Mouse (Mus musculus): ENCODE results near the gene Lingo3. TPM values are rescaled to one million over a fixed set of nuclear protein-coding genes. Genes with fewer than 3 reads are reported as not detected.
"Not testable (repeated sequence)": the region's sequence is repeated elsewhere in the genome, so short reads cannot be mapped to it uniquely, and the experiment has no call there.

Gene Lingo3
- polyA plus RNA-seq, 1 experiment from 2014 or later = 0.10 TPM

DNA sequence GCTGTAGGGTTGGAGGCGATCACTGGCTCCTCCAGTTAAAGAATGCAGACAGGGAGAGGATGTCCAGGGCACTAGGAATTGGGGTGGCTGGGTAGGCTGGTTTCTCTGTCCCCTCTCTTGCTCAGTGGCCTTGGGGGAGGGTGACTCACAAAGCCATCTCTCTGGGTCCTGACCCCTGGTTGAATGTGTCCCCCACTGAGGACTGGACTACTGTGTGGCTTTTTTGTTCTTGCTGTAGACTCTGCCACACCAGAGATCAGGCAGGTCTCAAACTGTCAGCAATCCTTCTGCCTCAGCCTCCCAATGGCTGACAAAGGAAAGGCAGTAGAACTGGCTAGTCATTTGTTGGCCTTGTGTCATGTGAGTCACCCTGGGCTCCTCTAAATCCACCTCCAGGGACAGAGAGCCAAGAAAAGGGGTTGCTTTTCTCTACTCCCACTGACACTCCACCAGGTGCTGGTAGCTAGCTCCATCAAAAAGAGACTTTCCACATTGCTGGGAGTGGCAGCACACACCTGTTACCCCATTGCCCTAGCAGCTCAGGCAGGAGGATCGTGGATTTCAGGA lies 5.4 kb downstream of the Lingo3 start:
- ATAC-seq = no peak
- Histone ChIP-seq H3K4me2 (ENCODE audit: low read depth, low read length) (no peak overlapping the region), H3K9ac (ENCODE audit: low read depth, low read length) (no peak overlapping the region), H3K27ac (ENCODE audit: low read length) (no peak overlapping the region), H3K36me3 (ENCODE audit: control insufficient read depth, insufficient read depth, low read length) (no peaks in the 10 kb centered on the region), H3K9me3 (ENCODE audit: control insufficient read depth, low read length) (no peaks in the 10 kb centered on the region), H3K4me1 (ENCODE audit: control insufficient read depth, insufficient read depth, low read length) (no peaks in the 10 kb centered on the region), H3K27me3 (replicated peaks; ENCODE audit: control insufficient read depth, insufficient read depth, low read length) (peaks cover 52% of the 10 kb centered on the region), H3K4me3 (ENCODE audit: low read length) (no peak overlapping the region)
- 59% methylated on average over 2 of the region's 2 CpGs for WGBS

- no peaks in the 10 kb centered on the region for H3K9me3 ChIP-seq (ENCODE audit: control insufficient read depth, low read length)
- no peak overlapping the region for H3K27ac ChIP-seq (ENCODE audit: low read length)
- no peak overlapping the region for H3K4me3 ChIP-seq (ENCODE audit: low read length)
- no peak overlapping the region for H3K9ac ChIP-seq (ENCODE audit: low read depth, low read length)
- no peaks in the 10 kb centered on the region for H3K36me3 ChIP-seq (ENCODE audit: control insufficient read depth, insufficient read depth, low read length)
- peaks cover 47% of the 10 kb centered on the region for H3K27me3 ChIP-seq (replicated peaks; ENCODE audit: control insufficient read depth, insufficient read depth, low read length)
- 26% methylated on average over 2 of the region's 2 CpGs for WGBS
- H3K4me2 ChIP-seq (ENCODE audit: low read depth, low read length) = no peak overlapping the region
- ATAC-seq = no peak
- no peaks in the 10 kb centered on the region for H3K4me1 ChIP-seq (ENCODE audit: control insufficient read depth, insufficient read depth, low read length)
These were observed 6.0 kb downstream of the Lingo3 start for GRCm38 (mm10) chr10:80837827-80838226.

- peaks cover 39% of the 10 kb centered on the region for H3K27me3 ChIP-seq (replicated peaks; ENCODE audit: control insufficient read depth, insufficient read depth, low read length)
- no peak for ATAC-seq
- H3K4me3 ChIP-seq (ENCODE audit: low read length) = no peak overlapping the region
- H3K4me1 ChIP-seq (ENCODE audit: control insufficient read depth, insufficient read depth, low read length) = no peaks in the 10 kb centered on the region
- H3K27ac ChIP-seq (ENCODE audit: low read length) = no peak overlapping the region
- no peaks in the 10 kb centered on the region for H3K9me3 ChIP-seq (ENCODE audit: control insufficient read depth, low read length)
- no peaks in the 10 kb centered on the region for H3K36me3 ChIP-seq (ENCODE audit: control insufficient read depth, insufficient read depth, low read length)
- H3K9ac ChIP-seq (ENCODE audit: low read depth, low read length) = no peak overlapping the region
- WGBS = 46% methylated on average over 7 of the region's 7 CpGs
- H3K4me2 ChIP-seq (ENCODE audit: low read depth, low read length) = no peak overlapping the region
These were observed 6.9 kb downstream of the Lingo3 start for GRCm38 (mm10) chr10:80836949-80837379.

DNA sequence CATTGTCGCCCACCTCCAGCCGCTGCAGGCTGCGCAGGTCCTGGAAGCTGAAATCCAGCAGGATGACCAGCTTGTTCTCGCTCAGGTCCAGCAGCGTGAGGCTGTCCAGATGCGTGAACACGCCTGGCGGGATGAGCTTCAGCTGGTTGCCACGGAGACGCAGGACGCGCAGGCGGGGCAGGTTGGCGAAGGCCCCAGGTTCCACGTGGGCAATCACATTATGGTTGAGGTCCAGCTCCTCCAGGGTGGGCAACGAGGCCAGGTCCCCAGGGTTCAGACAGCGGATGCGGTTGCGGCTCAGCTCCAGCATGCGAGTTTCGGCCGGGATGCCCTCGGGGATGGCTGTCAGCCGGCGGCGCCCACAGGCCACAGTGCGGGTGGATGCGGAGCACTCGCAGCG lies 8.2 kb downstream of the Lingo3 start:
- ATAC-seq = no peak
- H3K27me3 ChIP-seq (replicated peaks; ENCODE audit: control insufficient read depth, insufficient read depth, low read length) = peaks cover 35% of the 10 kb centered on the region
- no peaks in the 10 kb centered on the region for H3K9me3 ChIP-seq (ENCODE audit: control insufficient read depth, low read length)
- no peak overlapping the region for H3K4me2 ChIP-seq (ENCODE audit: low read depth, low read length)
- H3K36me3 ChIP-seq (ENCODE audit: control insufficient read depth, insufficient read depth, low read length) = no peaks in the 10 kb centered on the region
- H3K4me3 ChIP-seq (ENCODE audit: low read length) = no peak overlapping the region
- H3K4me1 ChIP-seq (ENCODE audit: control insufficient read depth, insufficient read depth, low read length) = peaks cover 5% of the 10 kb centered on the region
- H3K9ac ChIP-seq (ENCODE audit: low read depth, low read length) = no peak overlapping the region
- H3K27ac ChIP-seq (ENCODE audit: low read length) = no peak overlapping the region
- 47% methylated on average over 30 of the region's 30 CpGs for WGBS

DNA sequence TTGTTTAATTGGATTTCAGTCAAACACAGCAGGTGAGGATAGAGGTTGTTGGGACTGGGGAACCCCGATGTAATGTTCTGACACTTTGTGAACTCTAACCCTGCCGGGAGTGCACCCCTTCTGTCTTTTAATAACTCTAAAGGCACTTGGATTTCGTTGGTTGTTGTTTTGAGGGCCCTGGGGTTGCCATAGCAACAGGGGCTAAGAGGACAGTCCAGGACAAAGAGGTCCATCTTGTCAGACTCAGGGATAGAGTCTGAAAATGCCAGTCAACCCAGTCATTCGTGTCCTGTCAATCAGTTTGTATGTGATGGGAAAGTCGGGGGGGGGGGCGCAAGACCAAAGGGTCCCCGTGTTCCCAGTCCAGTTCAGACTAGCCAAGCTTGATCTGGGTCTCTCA lies 11.0 kb downstream of the Lingo3 start:
- peaks cover 4% of the 10 kb centered on the region; the same call in 1 of the 2 replicates for H3K36me3 ChIP-seq (ENCODE audit: control insufficient read depth, insufficient read depth, low read length)
- ATAC-seq = no peak
- H3K27ac ChIP-seq (ENCODE audit: low read length) = no peak overlapping the region
- no peaks in the 10 kb centered on the region for H3K9me3 ChIP-seq (ENCODE audit: control insufficient read depth, low read length)
- no peak overlapping the region for H3K9ac ChIP-seq (ENCODE audit: low read depth, low read length)
- 77% methylated on average over 7 of the region's 7 CpGs for WGBS
- no peak overlapping the region for H3K4me2 ChIP-seq (ENCODE audit: low read depth, low read length)
- H3K4me3 ChIP-seq (ENCODE audit: low read length) = no peak overlapping the region
- H3K27me3 ChIP-seq (replicated peaks; ENCODE audit: control insufficient read depth, insufficient read depth, low read length) = peaks cover 35% of the 10 kb centered on the region
- H3K4me1 ChIP-seq (ENCODE audit: control insufficient read depth, insufficient read depth, low read length) = peaks cover 24% of the 10 kb centered on the region

- peak overlapping the region; percentile 27 for H3K27ac ChIP-seq (ENCODE audit: low read length)
- peak; percentile 8 for ATAC-seq
These were observed 12.7 kb downstream of the Lingo3 start for GRCm38 (mm10) chr10:80831136-80831535.

GRCm38 (mm10) chr10:80829359-80830278 lies 14.2 kb downstream of the Lingo3 start:
- no peak overlapping the region for H3K27ac ChIP-seq (ENCODE audit: low read length)
- H3K9me3 ChIP-seq (ENCODE audit: control insufficient read depth, low read length) = no peaks in the 10 kb centered on the region
- peaks cover 13% of the 10 kb centered on the region for H3K27me3 ChIP-seq (replicated peaks; ENCODE audit: control insufficient read depth, insufficient read depth, low read length)
- H3K4me3 ChIP-seq (ENCODE audit: low read length) = no peak overlapping the region
- H3K4me2 ChIP-seq (ENCODE audit: low read depth, low read length) = no peak overlapping the region
- H3K9ac ChIP-seq (ENCODE audit: low read depth, low read length) = no peak overlapping the region
- WGBS = 64% methylated on average over 1 of the region's 1 CpGs
- no peak for ATAC-seq
- H3K4me1 ChIP-seq (ENCODE audit: control insufficient read depth, insufficient read depth, low read length) = peaks cover 26% of the 10 kb centered on the region
- H3K36me3 ChIP-seq (ENCODE audit: control insufficient read depth, insufficient read depth, low read length) = peaks cover 4% of the 10 kb centered on the region; the same call in 1 of the 2 replicates

More at GRCm38 (mm10) chr10:80831136-80831535, 12.7 kb downstream of the Lingo3 start:
- Histone ChIP-seq H3K36me3 (ENCODE audit: control insufficient read depth, insufficient read depth, low read length) (peaks cover 4% of the 10 kb centered on the region; the same call in 1 of the 2 replicates), H3K4me2 (ENCODE audit: low read depth, low read length) (peak overlapping the region; percentile 23; the same call in 1 of the 2 replicates), H3K4me1 (ENCODE audit: control insufficient read depth, insufficient read depth, low read length) (peaks cover 26% of the 10 kb centered on the region), H3K4me3 (ENCODE audit: low read length) (no peak overlapping the region), H3K9ac (ENCODE audit: low read depth, low read length) (no peak overlapping the region), H3K27me3 (replicated peaks; ENCODE audit: control insufficient read depth, insufficient read depth, low read length) (peaks cover 28% of the 10 kb centered on the region), H3K9me3 (ENCODE audit: control insufficient read depth, low read length) (no peaks in the 10 kb centered on the region)
- WGBS = 3% methylated on average over 9 of the region's 9 CpGs

- not testable (repeated sequence) for ATAC-seq; H3K27ac ChIP-seq (ENCODE audit: low read length); H3K27me3 ChIP-seq (replicated peaks; ENCODE audit: control insufficient read depth, insufficient read depth, low read length); H3K9ac ChIP-seq (ENCODE audit: low read depth, low read length); H3K4me3 ChIP-seq (ENCODE audit: low read length); H3K9me3 ChIP-seq (ENCODE audit: control insufficient read depth, low read length); H3K36me3 ChIP-seq (ENCODE audit: control insufficient read depth, insufficient read depth, low read length)
- WGBS = 83% methylated on average over 9 of the region's 9 CpGs
- H3K4me2 ChIP-seq (ENCODE audit: low read depth, low read length) = peak overlapping the region; percentile 93; the same call in 1 of the 2 replicates
- H3K4me1 ChIP-seq (ENCODE audit: control insufficient read depth, insufficient read depth, low read length) = peaks cover 26% of the 10 kb centered on the region
These were observed 15.3 kb downstream of the Lingo3 start for GRCm38 (mm10) chr10:80828587-80828986.

GRCm38 (mm10) chr10:80827870-80828420 lies 15.9 kb downstream of the Lingo3 start:
- Histone ChIP-seq H3K4me2 (ENCODE audit: low read depth, low read length) (peak overlapping the region; percentile 93), H3K9me3 (ENCODE audit: control insufficient read depth, low read length) (no peaks in the 10 kb centered on the region), H3K27ac (ENCODE audit: low read length) (no peak overlapping the region), H3K27me3 (replicated peaks; ENCODE audit: control insufficient read depth, insufficient read depth, low read length) (no peaks in the 10 kb centered on the region), H3K36me3 (ENCODE audit: control insufficient read depth, insufficient read depth, low read length) (peaks cover 4% of the 10 kb centered on the region; the same call in 1 of the 2 replicates), H3K9ac (ENCODE audit: low read depth, low read length) (peak overlapping the region; percentile 94), H3K4me3 (ENCODE audit: low read length) (peak overlapping the region; percentile 73), H3K4me1 (ENCODE audit: control insufficient read depth, insufficient read depth, low read length) (peaks cover 26% of the 10 kb centered on the region)
- 66% methylated on average over 10 of the region's 10 CpGs for WGBS
- no peak for ATAC-seq
